Mouse (Mus musculus): ENCODE measurements around the gene Camp.

GRCm38 (mm10) chr9:109896253-109897150 lies 47.1 kb upstream of the Camp start:
- TF ChIP-seq POLR2A (IDR thresholded peaks at IDR 0.05; ENCODE audit: low read depth, low read length) (no peak), CTCF (IDR thresholded peaks at IDR 0.05; ENCODE audit: extremely low read depth, insufficient read length, insufficient replicate concordance, low read depth, low read length) (no peak)

Data from small intestine, adult 2 months (tissue).